Mouse (Mus musculus) liver, embryonic 12.5 days (tissue): ENCODE results near the gene Pheta2. TPM values are rescaled to one million over a fixed set of nuclear protein-coding genes. Genes with fewer than 3 reads are reported as not detected.
"Not testable (repeated sequence)": the region's sequence is repeated elsewhere in the genome, so short reads cannot be mapped to it uniquely, and the experiment has no call there.

Source experiments
- ATAC-seq: fragments of 200-750 bp; cut with Nextera tagmentation; 2 replicates; pipeline ENCODE4 v1.8.0; 2017; ENCODE audit warnings: moderate number of reproducible peaks, mild to moderate bottlenecking, moderate library complexity
- H3K27ac ChIP-seq: fragments of 300-500 bp; sonication (generic); 2 replicates; pipeline ENCODE4 v1.5.1; 2016; ENCODE audit warnings: mild to moderate bottlenecking
- H3K27me3 ChIP-seq: fragments of 300-500 bp; sonication (generic); replicated peaks from 2 replicates; pipeline ENCODE4 v1.6.1; 2016; ENCODE audit warnings: mild to moderate bottlenecking, moderate library complexity
- H3K36me3 ChIP-seq: fragments of 300-500 bp; sonication (generic); 2 replicates; pipeline ENCODE4 v1.6.1; 2016; ENCODE audit warnings: mild to moderate bottlenecking, moderate library complexity
- H3K4me1 ChIP-seq: fragments of 300-500 bp; sonication (generic); 2 replicates; pipeline ENCODE4 v1.6.1; 2016
- H3K4me2 ChIP-seq: fragments of 300-500 bp; sonication (generic); 2 replicates; pipeline ENCODE4 v1.6.1; 2016; ENCODE audit warnings: mild to moderate bottlenecking, moderate library complexity
- H3K4me3 ChIP-seq: fragments of 300-500 bp; sonication (generic); 2 replicates; pipeline ENCODE4 v1.5.1; 2016; ENCODE audit warnings: mild to moderate bottlenecking, moderate library complexity
- H3K9ac ChIP-seq: fragments of 300-500 bp; sonication (generic); 2 replicates; pipeline ENCODE4 v1.6.1; 2016; ENCODE audit warnings: mild to moderate bottlenecking, moderate library complexity
- H3K9me3 ChIP-seq: fragments of 300-500 bp; sonication (generic); replicated peaks from 2 replicates; pipeline ENCODE4 v1.6.1; 2016; ENCODE audit warnings: mild to moderate bottlenecking, moderate library complexity
- WGBS: fragments of 180-500 bp; shearing (Covaris S2); methylation state at CpG from one replicate; pipeline ENCODE4 v1.1.7; 2016; ENCODE audit not compliant: insufficient replicate concordance; 5-methylcytosine and 5-hydroxymethylcytosine counted together
- polyA plus RNA-seq: library from polyadenylated mRNA; unstranded; fragments of >200 nt; fragmentation: Nextera tagmentation; extraction: Ambion mirVana; gene quantifications from 2 replicates; pipeline ENCODE4 v1.2.1, GENCODE M21; 2016

Gene Pheta2
- polyA plus RNA-seq, 1 experiment from 2014 or later: 39.1 TPM

DNA sequence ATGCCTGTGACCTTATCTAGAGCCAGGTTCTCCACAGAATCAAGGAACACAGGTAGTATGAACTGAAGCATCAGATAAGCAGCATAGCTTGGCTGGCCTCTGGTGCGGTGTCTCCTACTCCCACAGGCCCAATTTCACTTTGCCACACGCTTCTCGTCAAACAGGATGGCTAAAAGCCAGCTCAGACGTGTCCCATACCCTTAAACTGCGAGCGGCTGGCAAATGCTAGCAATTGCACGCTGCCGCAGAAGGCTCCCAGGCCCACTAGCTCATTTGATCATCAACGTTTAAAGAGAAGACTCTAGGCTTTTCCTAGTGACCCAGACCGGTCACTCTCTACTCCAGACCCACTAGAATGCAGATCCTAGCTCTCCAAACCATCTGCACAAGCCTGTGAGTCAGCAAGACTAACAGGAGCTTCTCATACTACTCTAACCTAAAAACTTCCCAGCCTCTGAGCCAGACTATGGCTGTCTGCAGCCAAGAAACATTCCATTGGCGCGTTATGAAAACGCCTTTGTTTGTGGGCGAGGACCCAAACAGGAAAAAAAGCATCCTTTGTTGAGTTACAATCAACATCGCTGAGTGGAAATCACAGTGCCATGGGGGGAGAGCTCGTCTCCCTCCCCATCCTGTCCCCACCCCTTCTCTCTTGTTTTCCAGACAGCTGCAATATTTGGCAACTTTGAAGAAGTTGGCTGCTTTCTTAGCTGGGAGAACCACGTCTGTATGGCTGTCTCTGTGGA is 37.8 kb downstream of the Pheta2 start:
- WGBS: 68% methylated on average over 17 of the region's 17 CpGs

DNA sequence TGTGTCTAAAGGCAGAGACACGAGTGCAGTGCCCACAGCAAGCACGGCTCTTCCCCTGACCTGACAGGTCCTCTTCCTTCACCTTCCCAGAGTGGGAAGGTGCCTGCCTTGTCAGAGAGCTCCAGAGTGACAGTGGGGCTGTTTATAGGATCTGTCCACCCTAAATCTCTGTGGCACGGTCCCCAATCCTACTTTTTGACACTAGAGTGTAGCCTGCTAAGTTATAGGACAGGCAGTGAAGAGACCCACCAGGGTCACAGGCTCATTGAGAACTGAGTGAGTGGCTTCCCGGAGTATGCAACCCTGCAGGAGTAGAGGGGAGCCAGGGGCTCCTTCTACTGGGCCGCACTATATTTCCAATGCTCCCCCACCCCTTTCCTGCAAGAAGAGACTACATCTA is 39.0 kb downstream of the Pheta2 start:
- peak overlapping the region; percentile 75 for H3K4me2 ChIP-seq
- WGBS: 64% methylated on average over 5 of the region's 5 CpGs
- H3K4me1 ChIP-seq: peaks cover 23% of the 10 kb centered on the region; the same call in 1 of the 2 replicates
- H3K4me3 ChIP-seq: no peak overlapping the region
- no peak overlapping the region for H3K27ac ChIP-seq
- H3K36me3 ChIP-seq: peaks cover 6% of the 10 kb centered on the region; the same call in 1 of the 2 replicates
- no peak for ATAC-seq
- H3K9me3 ChIP-seq: no peaks in the 10 kb centered on the region
- peaks cover 7% of the 10 kb centered on the region; the same call in 1 of the 2 replicates for H3K27me3 ChIP-seq
- no peak overlapping the region for H3K9ac ChIP-seq

More for the DNA sequence above, 37.8 kb downstream of the Pheta2 start:
- H3K4me3 ChIP-seq: no peak overlapping the region
- peaks cover 7% of the 10 kb centered on the region; the same call in 1 of the 2 replicates for H3K27me3 ChIP-seq
- no peak overlapping the region for H3K9ac ChIP-seq
- H3K9me3 ChIP-seq: no peaks in the 10 kb centered on the region
- H3K36me3 ChIP-seq: peaks cover 6% of the 10 kb centered on the region; the same call in 1 of the 2 replicates
- no peak overlapping the region for H3K4me2 ChIP-seq
- H3K4me1 ChIP-seq: peaks cover 23% of the 10 kb centered on the region; the same call in 1 of the 2 replicates
- no peak overlapping the region for H3K27ac ChIP-seq
- no peak for ATAC-seq

GRCm38 (mm10) chr15:82378261-82379180 is 39.8 kb downstream of the Pheta2 start:
- H3K36me3 ChIP-seq: peaks cover 4% of the 10 kb centered on the region; the same call in 1 of the 2 replicates
- peaks cover 7% of the 10 kb centered on the region; the same call in 1 of the 2 replicates for H3K27me3 ChIP-seq
- peak overlapping the region; percentile 76 for H3K27ac ChIP-seq
- peak overlapping the region; percentile 75 for H3K4me2 ChIP-seq
- no peaks in the 10 kb centered on the region for H3K9me3 ChIP-seq
- no peak overlapping the region for H3K9ac ChIP-seq
- H3K4me3 ChIP-seq: 0 out of 2 replicates have a peak overlapping the region, but pooled peaks have one; percentile 2
- H3K4me1 ChIP-seq: peaks cover 23% of the 10 kb centered on the region; the same call in 1 of the 2 replicates
- WGBS: 54% methylated on average over 15 of the region's 15 CpGs
- no peak for ATAC-seq

DNA sequence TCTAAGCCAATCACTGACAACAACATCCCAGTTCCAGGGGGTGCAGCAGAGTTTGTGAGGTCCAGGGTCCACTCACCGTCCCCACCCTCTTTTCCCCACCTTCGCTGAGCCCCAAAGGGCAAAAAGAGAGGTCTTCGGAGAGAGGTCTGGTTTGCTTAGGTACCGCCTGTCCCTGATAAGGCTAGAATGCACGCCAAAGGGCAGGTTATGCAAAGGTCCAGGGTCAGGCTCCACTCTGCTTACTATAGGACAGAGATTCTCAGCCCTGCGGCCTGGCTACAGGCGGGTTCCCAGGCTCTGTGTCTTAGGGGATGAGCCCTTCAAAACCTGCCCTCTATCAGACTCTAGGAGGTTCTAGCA is 40.7 kb downstream of the Pheta2 start:
- peak; percentile 76 for ATAC-seq
- H3K4me3 ChIP-seq: peak overlapping the region; percentile 56
- no peaks in the 10 kb centered on the region for H3K9me3 ChIP-seq
- no peaks in the 10 kb centered on the region for H3K36me3 ChIP-seq
- H3K4me1 ChIP-seq: peaks cover 23% of the 10 kb centered on the region; the same call in 1 of the 2 replicates
- 10% methylated on average over 7 of the region's 7 CpGs for WGBS
- peak overlapping the region; percentile 76 for H3K27ac ChIP-seq
- peak overlapping the region; percentile 62 for H3K9ac ChIP-seq
- peaks cover 7% of the 10 kb centered on the region; the same call in 1 of the 2 replicates for H3K27me3 ChIP-seq
- peak overlapping the region; percentile 75 for H3K4me2 ChIP-seq

- ATAC-seq: peak; percentile 73
- H3K27me3 ChIP-seq: peaks cover 7% of the 10 kb centered on the region; the same call in 1 of the 2 replicates
- H3K4me2 ChIP-seq: peak within 1 kb of the TSS; percentile 75
- peak within 1 kb of the TSS; percentile 76 for H3K27ac ChIP-seq
- H3K4me3 ChIP-seq: peak within 1 kb of the TSS; percentile 56
- H3K9ac ChIP-seq: peak within 1 kb of the TSS; percentile 62
- no peaks in the 10 kb centered on the region for H3K9me3 ChIP-seq
- H3K36me3 ChIP-seq: no peaks in the 10 kb centered on the region
- 2% methylated on average over 22 of the region's 24 CpGs for WGBS
- H3K4me1 ChIP-seq: peaks cover 23% of the 10 kb centered on the region; the same call in 1 of the 2 replicates
Observed at GRCm38 (mm10) chr15:82379871-82380713, 41.4 kb downstream of the Pheta2 start, which contains the start of gene Cyp2d22. Gene Cyp2d22, minus strand, starts transcription at chr15:82380260.

DNA sequence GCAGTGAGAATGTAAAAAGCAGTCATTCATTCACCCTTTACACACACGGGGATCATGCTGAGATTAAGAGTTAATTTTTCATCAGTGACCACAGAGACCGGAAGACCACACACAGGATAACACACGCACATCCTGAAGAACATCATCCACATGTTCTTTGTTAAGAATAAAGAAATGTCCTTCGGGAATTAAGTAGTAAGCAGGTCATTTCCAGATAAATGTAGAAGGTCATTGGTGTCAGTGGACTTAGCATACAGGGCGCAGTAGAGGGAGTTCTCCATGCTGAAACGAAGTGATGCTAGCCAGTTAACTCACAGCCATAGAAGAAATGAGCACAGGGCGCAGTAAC is 41.9 kb downstream of the Pheta2 start:
- no peaks in the 10 kb centered on the region for H3K9me3 ChIP-seq
- peak overlapping the region; percentile 75 for H3K4me2 ChIP-seq
- H3K36me3 ChIP-seq: no peaks in the 10 kb centered on the region
- H3K4me1 ChIP-seq: peaks cover 23% of the 10 kb centered on the region; the same call in 1 of the 2 replicates
- no peak for ATAC-seq
- H3K4me3 ChIP-seq: peak overlapping the region; percentile 56
- H3K9ac ChIP-seq: peak overlapping the region; percentile 62; the same call in 1 of the 2 replicates
- WGBS: 37% methylated on average over 7 of the region's 7 CpGs
- H3K27ac ChIP-seq: no peak overlapping the region; the same call in 1 of the 2 replicates
- H3K27me3 ChIP-seq: peaks cover 7% of the 10 kb centered on the region; the same call in 1 of the 2 replicates

- ATAC-seq: no peak
- peaks cover 23% of the 10 kb centered on the region; the same call in 1 of the 2 replicates for H3K4me1 ChIP-seq
- H3K9me3 ChIP-seq: no peaks in the 10 kb centered on the region
- 59% methylated on average over 2 of the region's 2 CpGs for WGBS
- H3K4me3 ChIP-seq: no peak overlapping the region
- H3K36me3 ChIP-seq: no peaks in the 10 kb centered on the region
- H3K27me3 ChIP-seq: peaks cover 7% of the 10 kb centered on the region; the same call in 1 of the 2 replicates
- H3K9ac ChIP-seq: no peak overlapping the region
- H3K4me2 ChIP-seq: no peak overlapping the region
- no peak overlapping the region for H3K27ac ChIP-seq
Observed at GRCm38 (mm10) chr15:82382441-82382840, 43.7 kb downstream of the Pheta2 start.

DNA sequence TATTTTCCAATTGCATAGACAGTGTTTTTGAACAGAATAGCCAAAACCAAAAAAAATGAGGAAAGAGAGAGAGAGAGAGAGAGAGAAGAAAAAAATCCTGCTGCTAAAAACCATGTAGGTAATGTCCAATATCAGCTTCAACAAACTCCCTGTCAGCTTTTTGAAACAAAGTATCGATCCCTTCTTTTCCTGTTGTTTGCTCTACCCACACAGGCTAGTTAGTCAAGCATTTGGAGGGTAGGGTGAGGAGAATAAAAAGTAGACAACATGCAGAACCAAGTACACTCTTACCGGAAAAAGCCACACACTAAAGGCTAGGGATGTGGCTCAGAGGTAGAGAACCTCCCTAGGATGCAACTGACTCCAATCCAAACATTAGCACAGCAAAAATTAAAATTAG is 47.0 kb downstream of the Pheta2 start:
- no peak for ATAC-seq
- H3K27ac ChIP-seq: peak overlapping the region; percentile 14; the same call in 1 of the 2 replicates
- no peak overlapping the region for H3K4me2 ChIP-seq
- 68% methylated on average over 2 of the region's 2 CpGs for WGBS
- no peak overlapping the region for H3K4me3 ChIP-seq
- no peaks in the 10 kb centered on the region for H3K36me3 ChIP-seq
- H3K4me1 ChIP-seq: peaks cover 2% of the 10 kb centered on the region; the same call in 1 of the 2 replicates
- H3K9ac ChIP-seq: no peak overlapping the region
- H3K9me3 ChIP-seq: no peaks in the 10 kb centered on the region
- no peaks in the 10 kb centered on the region for H3K27me3 ChIP-seq

GRCm38 (mm10) chr15:82389916-82390315 is 51.2 kb downstream of the Pheta2 start:
- WGBS: 78% methylated on average over 10 of the region's 10 CpGs

DNA sequence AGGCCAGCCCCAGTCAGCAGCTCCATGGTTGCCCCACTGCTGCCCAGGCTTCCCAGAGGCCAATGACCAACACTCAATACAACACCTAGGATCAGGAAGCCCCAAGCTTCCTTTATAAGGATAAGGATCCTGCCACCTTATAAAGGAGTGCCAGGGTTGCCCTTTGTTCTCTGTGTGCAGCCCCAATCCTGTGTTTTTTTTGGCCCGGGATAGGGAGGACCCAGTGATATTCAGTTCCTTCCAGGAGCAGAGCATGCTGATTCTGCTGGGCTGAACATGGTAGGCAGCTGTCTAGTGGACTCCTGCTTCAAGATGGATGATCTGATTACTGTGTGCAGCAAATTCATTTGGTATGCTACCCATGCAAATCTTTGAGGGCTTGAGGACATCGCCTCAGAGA is 55.2 kb downstream of the Pheta2 start, which contains the start of gene Cyp2d11:
Gene Cyp2d11, minus strand, starts transcription at position 101 of the 400 bp plus-strand sequence.
- not testable (repeated sequence) for H3K27me3 ChIP-seq, H3K4me3 ChIP-seq, H3K9me3 ChIP-seq, H3K36me3 ChIP-seq, ATAC-seq, H3K9ac ChIP-seq, H3K4me1 ChIP-seq, H3K4me2 ChIP-seq, H3K27ac ChIP-seq
- 67% methylated on average over 2 of the region's 2 CpGs for WGBS

More at GRCm38 (mm10) chr15:82389916-82390315, 51.2 kb downstream of the Pheta2 start:
- not testable (repeated sequence) for H3K9me3 ChIP-seq, H3K4me1 ChIP-seq, H3K4me3 ChIP-seq, H3K36me3 ChIP-seq, H3K27me3 ChIP-seq, H3K27ac ChIP-seq, H3K4me2 ChIP-seq, ATAC-seq, H3K9ac ChIP-seq
